Comparison of ENCODE assay signal across 25 mouse cellular contexts in genomic region chr11:84940140-84940539, GRCm38 (mm10). TPM values are rescaled to one million over a fixed set of nuclear protein-coding genes. Genes with fewer than 3 reads are reported as not detected.
A peak's percentile ranks its signal among the peaks of the same experiment; 100 is the strongest.
DNase-seq lines count a peak whose midpoint lies in the region; ATAC-seq and TF ChIP-seq lines count a peak whose summit lies in the region.
"Had no signal": no experiment of that assay in that cellular context is flagged by ENCODE, and none has a peak within 500 bp of the region (broad histone marks: within the 10 kb centered on the region; RNA-seq: fewer than 3 reads in every experiment).

No protein-coding gene starts in this region.

- DNase-seq in frontal cortex, postnatal 10 days (ENCODE audit: low spot score in 2 of 2) = no peak
- no peak for DNase-seq in left cerebral cortex, adult 2 months (ENCODE audit: extremely low spot score in 1 of 2, low spot score in 2 of 2)
- no peak for DNase-seq in left cerebral cortex, postnatal 4 days
- DNase-seq in NIH3T3 (ENCODE audit: low read depth) = peak; percentile 33
- peak; percentile 49 for DNase-seq in brain, embryonic 14.5 days (ENCODE audit: low read depth)
- no peak for DNase-seq in ovary, postnatal 10 days (ENCODE audit: low spot score)
- DNase-seq: adrenal gland, postnatal 25 days; cerebellum, adult 8-10 months; cerebellum, postnatal 36 days; gastrocnemius, postnatal 25 days; kidney, adult 2 months; kidney, postnatal 36 days; liver; lung, adult 2 months; lung, postnatal 10 days; thymus, adult 2 months; thymus, postnatal 36 days had no signal

- TF ChIP-seq CTCF in left cerebral cortex, adult 2 months (IDR thresholded peaks at IDR 0.05) = no peak
- no peak for TF ChIP-seq CTCF in brain, embryonic 14.5 days (IDR thresholded peaks at IDR 0.05; ENCODE audit: borderline replicate concordance, extremely low read depth, insufficient read depth, insufficient read length)

- TF ChIP-seq POLR2A in brain, embryonic 14.5 days (IDR thresholded peaks at IDR 0.05; ENCODE audit: borderline replicate concordance, extremely low read depth, insufficient read depth, insufficient read length, poor library complexity, severe bottlenecking) = no peak

- peak overlapping the region; percentile 71 for H3K27ac ChIP-seq in left cerebral cortex, adult 2 months
- H3K27ac ChIP-seq: embryonic facial prominence, embryonic 13.5 days; heart, embryonic 10.5 days; heart, embryonic 15.5 days; intestine, embryonic 15.5 days; liver, embryonic 14.5 days; neural tube, embryonic 13.5 days had no signal

- H3K4me3 ChIP-seq in left cerebral cortex, adult 2 months = no peak overlapping the region
- H3K4me3 ChIP-seq: embryonic facial prominence, embryonic 13.5 days; heart, embryonic 10.5 days; heart, embryonic 15.5 days; intestine, embryonic 15.5 days; neural tube, embryonic 13.5 days had no signal

- intact Hi-C loops in left cerebral cortex, adult 2 months (cut with DNase I) = no loop called here
- intact Hi-C loops in left cerebral cortex, postnatal 4 days (cut with DNase I) = no loop called here

- ATAC-seq in frontal cortex, adult (ENCODE audit: low TSS enrichment) = peak; percentile 5; the same call in 1 of the 2 replicates
- ATAC-seq: CD4-positive, CD25-positive, alpha-beta regulatory T cell, adult 4 months; intestine, embryonic 15.5 days had no signal

RNA-seq across cellular contexts. Expression of gene Car4, which starts 17.4 kb away (rescaled TPM):
- total RNA-seq in left cerebral cortex, adult 2 months (2021) = 100 to 1,000 TPM in 1 of 2 experiments, 10 to 100 TPM in 1; 78.6 to 101 TPM
- 10 to 100 TPM; 21.7 to 23.2 TPM for total RNA-seq in left cerebral cortex, postnatal 4 days (2021)
- polyA plus RNA-seq in brain, embryonic 14.5 days (2012; rRNA removed) = 1.9 and 2.0 TPM in 2 replicates
- polyA plus RNA-seq: CD4-positive, CD25-positive, alpha-beta regulatory T cell, adult 4 months; embryonic facial prominence, embryonic 13.5 days had no signal

RNA-seq across cellular contexts. Expression of gene Znhit3, which starts 24.0 kb away (rescaled TPM):
- 10 to 100 TPM; 34.8 to 36.5 TPM for total RNA-seq in left cerebral cortex, adult 2 months (2021)
- 10 to 100 TPM; 24.8 to 30.7 TPM for total RNA-seq in left cerebral cortex, postnatal 4 days (2021)
- 34.9 and 44.9 TPM in 2 replicates for polyA plus RNA-seq in brain, embryonic 14.5 days (2012; rRNA removed)

Comparison
In these comparisons a context has a peak if more than half of its experiments do, and no peak if none do; other contexts are left out.
1. DNase-seq: peak in NIH3T3 (single experiment) and brain, embryonic 14.5 days (single experiment); none in frontal cortex, postnatal 10 days (0 of 2), left cerebral cortex, adult 2 months (0 of 2), left cerebral cortex, postnatal 4 days (single experiment) and ovary, postnatal 10 days (single experiment).